Mouse (Mus musculus) ES-Bruce4 (cell line): ENCODE data around the gene Tiprl. TPM values are rescaled to one million over a fixed set of nuclear protein-coding genes. Genes with fewer than 3 reads are reported as not detected.

Source experiments
- H3K27ac ChIP-seq: 2 replicates; pipeline ENCODE4 v1.5.1; 2012; ENCODE audit warnings: low read length, inconsistent platforms; ENCODE audit not compliant: insufficient read depth
- H3K27me3 ChIP-seq: 2 replicates; pipeline ENCODE4 v1.6.1; 2012; ENCODE audit warnings: mild to moderate bottlenecking, low read length, inconsistent platforms; ENCODE audit not compliant: control insufficient read depth, poor library complexity, insufficient read depth, severe bottlenecking
- H3K36me3 ChIP-seq: 2 replicates; pipeline ENCODE4 v1.6.1; 2012; ENCODE audit warnings: inconsistent platforms, mild to moderate bottlenecking, low read length, moderate library complexity; ENCODE audit not compliant: control insufficient read depth, poor library complexity, insufficient read depth, severe bottlenecking
- H3K4me1 ChIP-seq: one replicate; pipeline ENCODE4 v1.8.1; 2011; ENCODE audit warnings: low read length; ENCODE audit not compliant: control insufficient read depth, insufficient read depth
- H3K4me3 ChIP-seq: 2 replicates; pipeline ENCODE4 v1.5.1; 2011; ENCODE audit warnings: low read depth, mild to moderate bottlenecking, low read length
- H3K9ac ChIP-seq: 2 replicates; pipeline ENCODE4 v1.6.1; 2012; ENCODE audit warnings: low read depth, mild to moderate bottlenecking, inconsistent platforms; ENCODE audit not compliant: poor library complexity, severe bottlenecking
- H3K9me3 ChIP-seq: replicated peaks from 2 replicates; pipeline ENCODE4 v1.6.1; 2012; ENCODE audit warnings: mild to moderate bottlenecking, low read length, inconsistent platforms; ENCODE audit not compliant: control insufficient read depth, poor library complexity, insufficient read depth, severe bottlenecking
- CTCF ChIP-seq: IDR thresholded peaks from one replicate; pipeline ENCODE4 v1.8.1; 2011; ENCODE audit warnings: low read depth, low read length
- EP300 ChIP-seq: IDR thresholded peaks from 2 replicates; pipeline ENCODE4 v1.6.1; 2011; ENCODE audit warnings: low read depth, low read length; ENCODE audit not compliant: insufficient read depth
- POLR2A ChIP-seq: IDR thresholded peaks from one replicate; pipeline ENCODE4 v1.8.1; 2011; ENCODE audit warnings: low read length; ENCODE audit not compliant: insufficient read depth
- polyA plus RNA-seq: library from polyadenylated mRNA; stranded (reverse); fragments of >200 nt; gene quantifications from 2 replicates; pipeline ENCODE4 v1.2.4, GENCODE M21; 2011; ENCODE audit warnings: low read depth; ENCODE audit not compliant: missing spikeins, insufficient read depth, insufficient read length

Gene Tiprl
- polyA plus RNA-seq, 1 experiment, result 88.0 TPM

DNA sequence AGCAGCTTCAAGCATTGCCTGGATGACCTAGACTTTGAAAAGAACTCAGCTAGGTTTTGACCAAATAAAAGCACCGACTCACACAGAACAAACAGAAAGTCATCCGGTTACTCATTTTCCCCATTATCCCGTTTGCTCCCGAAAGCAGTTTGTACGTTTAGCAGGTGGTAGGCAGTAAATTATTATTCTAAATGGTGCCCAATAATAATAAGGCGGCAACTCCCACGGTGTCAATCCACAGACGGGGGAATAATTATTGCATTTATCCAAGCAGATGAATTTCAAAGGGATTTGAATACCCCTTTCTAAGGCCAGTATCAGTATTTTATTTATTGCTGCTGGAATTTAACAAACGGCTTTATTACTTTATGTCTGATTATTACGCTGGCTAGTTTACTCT lies 43.9 kb upstream of the Tiprl start:
- Histone ChIP-seq H3K4me1 (no peaks in the 10 kb centered on the region), H3K9me3 (no peaks in the 10 kb centered on the region), H3K36me3 (no peaks in the 10 kb centered on the region), H3K4me3 (no peak overlapping the region), H3K27ac (no peak overlapping the region), H3K9ac (0 out of 2 replicates have a peak overlapping the region, but pooled peaks have one; percentile 80), H3K27me3 (no peaks in the 10 kb centered on the region)
- TF ChIP-seq CTCF (no peak), POLR2A (no peak), EP300 (no peak)

- Histone ChIP-seq H3K27me3 (no peaks in the 10 kb centered on the region), H3K9ac (no peak overlapping the region), H3K27ac (no peak overlapping the region), H3K4me1 (no peaks in the 10 kb centered on the region), H3K4me3 (no peak overlapping the region), H3K9me3 (no peaks in the 10 kb centered on the region), H3K36me3 (no peaks in the 10 kb centered on the region)
- no peak for TF ChIP-seq POLR2A
- no peak for TF ChIP-seq EP300
- TF ChIP-seq CTCF, result no peak
Measured at GRCm38 (mm10) chr1:165274946-165275345, 38.1 kb upstream of the Tiprl start.

- TF ChIP-seq EP300 (no peak), CTCF (peak; percentile 53), POLR2A (no peak)
- Histone ChIP-seq H3K9ac (no peak overlapping the region), H3K36me3 (no peaks in the 10 kb centered on the region), H3K27me3 (no peaks in the 10 kb centered on the region), H3K4me1 (no peaks in the 10 kb centered on the region), H3K4me3 (no peak overlapping the region), H3K27ac (no peak overlapping the region), H3K9me3 (no peaks in the 10 kb centered on the region)
Measured at GRCm38 (mm10) chr1:165252027-165252671, 15.4 kb upstream of the Tiprl start.

GRCm38 (mm10) chr1:165250546-165250945 lies 13.8 kb upstream of the Tiprl start:
- H3K4me3 ChIP-seq, result no peak overlapping the region
- no peaks in the 10 kb centered on the region for H3K36me3 ChIP-seq
- no peaks in the 10 kb centered on the region for H3K9me3 ChIP-seq
- no peaks in the 10 kb centered on the region for H3K4me1 ChIP-seq
- no peak overlapping the region for H3K27ac ChIP-seq
- H3K9ac ChIP-seq, result no peak overlapping the region
- TF ChIP-seq POLR2A, result no peak
- no peak for TF ChIP-seq CTCF
- TF ChIP-seq EP300, result no peak
- H3K27me3 ChIP-seq, result no peaks in the 10 kb centered on the region

DNA sequence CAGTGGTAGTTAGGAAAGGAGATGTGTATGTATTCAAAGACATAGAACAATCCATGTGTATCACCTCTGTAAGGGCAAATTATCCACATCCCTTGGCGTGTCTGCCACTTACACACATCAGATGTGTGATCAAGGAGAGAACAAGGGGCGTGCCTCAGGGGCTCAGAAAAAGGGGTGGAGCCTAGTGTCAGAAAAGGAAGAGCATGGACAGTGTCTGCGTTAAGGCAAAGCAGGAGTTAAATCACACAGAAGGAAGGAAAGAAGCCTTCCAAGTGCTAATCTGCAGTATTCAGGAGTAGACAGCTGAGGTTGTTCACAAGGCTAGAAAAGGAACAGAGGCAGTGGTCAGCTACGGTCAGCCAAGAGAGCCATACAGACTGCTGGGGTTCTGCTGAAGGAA lies 12.0 kb upstream of the Tiprl start:
- no peak overlapping the region for H3K27ac ChIP-seq
- no peak overlapping the region for H3K4me3 ChIP-seq
- no peaks in the 10 kb centered on the region for H3K4me1 ChIP-seq
- TF ChIP-seq EP300, result no peak
- no peak for TF ChIP-seq CTCF
- no peak for TF ChIP-seq POLR2A
- H3K9me3 ChIP-seq, result no peaks in the 10 kb centered on the region
- no peak overlapping the region for H3K9ac ChIP-seq
- H3K36me3 ChIP-seq, result no peaks in the 10 kb centered on the region
- H3K27me3 ChIP-seq, result no peaks in the 10 kb centered on the region

GRCm38 (mm10) chr1:165247788-165248187 lies 11.0 kb upstream of the Tiprl start:
- no peaks in the 10 kb centered on the region for H3K9me3 ChIP-seq
- no peaks in the 10 kb centered on the region for H3K36me3 ChIP-seq
- no peak overlapping the region for H3K9ac ChIP-seq
- H3K4me1 ChIP-seq, result no peaks in the 10 kb centered on the region
- H3K27ac ChIP-seq, result no peak overlapping the region
- H3K27me3 ChIP-seq, result no peaks in the 10 kb centered on the region
- H3K4me3 ChIP-seq, result no peak overlapping the region
- no peak for TF ChIP-seq POLR2A
- TF ChIP-seq EP300, result no peak
- no peak for TF ChIP-seq CTCF
